Mouse (Mus musculus) layer of hippocampus, adult 18-20 months (tissue): ENCODE measurements around the gene Rnf41. TPM values are rescaled to one million over a fixed set of nuclear protein-coding genes. Genes with fewer than 3 reads are reported as not detected.

Source experiments
- DNase-seq, 2 experiments: peaks; one replicate each; pipeline ENCODE4 v3.0.0; 2022; ENCODE audit warnings: low spot score in 2 of 2
- total RNA-seq, 2 experiments: library from RNA; stranded (reverse); gene quantifications; 2 replicates each; pipeline ENCODE4 v1.2.3; 2021

The Rnf41 gene
- total RNA-seq, 2 experiments from 2014 or later: 74.0 to 76.8 TPM

- no peak for DNase-seq
Observed at GRCm38 (mm10) chr10:128382482-128382881, 29.0 kb upstream of the Rnf41 start.

GRCm38 (mm10) chr10:128385902-128386301 lies 25.6 kb upstream of the Rnf41 start:
- DNase-seq: no peak

GRCm38 (mm10) chr10:128388941-128389340 lies 22.5 kb upstream of the Rnf41 start:
- no peak for DNase-seq

- no peak for DNase-seq
Observed at GRCm38 (mm10) chr10:128389570-128389969, 21.9 kb upstream of the Rnf41 start.

GRCm38 (mm10) chr10:128390366-128390765 lies 21.1 kb upstream of the Rnf41 start:
- no peak for DNase-seq

GRCm38 (mm10) chr10:128391850-128392249 lies 19.6 kb upstream of the Rnf41 start:
- no peak for DNase-seq

DNA sequence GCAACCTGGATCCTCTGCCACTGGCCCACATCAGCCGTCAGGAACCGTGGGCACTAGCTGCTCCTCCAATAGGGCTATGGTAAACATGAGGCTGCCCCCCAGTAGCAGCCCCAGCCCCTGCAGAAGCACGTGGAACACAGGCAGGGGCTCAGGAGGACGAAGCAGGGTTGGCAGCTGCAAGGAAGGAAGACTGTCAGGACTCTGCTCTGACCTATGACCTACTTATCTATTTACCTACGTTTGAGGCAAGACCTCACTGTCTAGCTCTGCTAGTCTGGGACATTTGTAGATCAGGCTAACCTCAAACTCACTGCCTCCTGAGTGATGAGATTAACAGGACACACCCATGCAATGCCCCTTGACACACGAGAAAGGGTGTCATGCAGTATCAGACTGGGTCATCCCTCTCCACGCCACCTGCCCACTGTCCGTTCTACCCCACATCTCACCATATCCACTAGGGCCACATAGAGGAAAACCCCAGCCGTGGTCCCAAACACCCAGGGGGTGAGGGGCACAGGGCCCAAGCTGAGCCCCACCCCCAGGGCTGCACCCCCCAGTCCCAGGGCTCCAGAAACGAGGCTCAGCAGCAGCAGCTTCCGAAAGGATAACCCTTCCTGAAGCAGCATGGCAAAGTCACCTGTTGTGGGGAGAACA lies 15.3 kb upstream of the Rnf41 start:
- no peak for DNase-seq

GRCm38 (mm10) chr10:128396716-128397264 lies 14.7 kb upstream of the Rnf41 start:
- DNase-seq: no peak

DNA sequence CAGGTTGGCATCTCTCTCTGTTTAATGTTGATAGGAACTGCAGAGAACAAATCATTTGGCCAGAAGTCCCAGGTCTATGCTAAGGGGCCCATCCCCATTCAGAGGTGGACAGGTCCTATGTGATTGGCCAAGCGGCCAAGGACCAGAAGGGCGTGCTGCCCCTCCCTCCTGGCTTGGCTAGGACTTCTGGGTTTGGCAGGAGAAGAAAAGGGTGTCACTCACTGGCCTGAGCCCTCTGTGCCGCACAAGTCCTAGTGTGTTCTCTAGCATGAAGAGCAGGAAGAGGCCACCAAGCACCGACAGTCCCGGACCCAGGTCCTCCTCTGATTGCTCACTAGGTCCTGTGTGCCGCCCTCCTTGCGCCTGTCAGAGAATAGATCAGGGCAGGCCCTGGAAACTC lies 14.0 kb upstream of the Rnf41 start:
- DNase-seq: no peak

DNA sequence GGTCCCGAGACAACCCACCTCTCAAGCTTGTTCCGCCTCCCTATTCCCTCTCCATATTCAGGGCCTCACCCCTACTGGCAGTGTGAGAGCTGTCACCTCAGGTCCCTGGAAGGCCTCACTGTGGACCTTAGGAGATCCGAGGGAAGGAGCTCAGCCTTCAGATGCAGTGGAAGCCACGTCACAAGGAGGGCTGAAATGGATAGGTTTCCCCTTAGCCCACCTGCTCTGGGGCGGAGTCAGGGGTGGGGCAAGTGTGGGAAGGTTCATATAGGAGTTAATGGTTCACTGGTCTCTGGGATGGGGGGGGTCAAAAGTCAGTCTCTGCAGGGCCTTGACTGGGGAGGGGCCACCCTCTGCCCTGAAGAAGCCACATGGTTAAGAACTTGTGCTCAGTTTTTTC lies 11.1 kb upstream of the Rnf41 start:
- DNase-seq: no peak

DNA sequence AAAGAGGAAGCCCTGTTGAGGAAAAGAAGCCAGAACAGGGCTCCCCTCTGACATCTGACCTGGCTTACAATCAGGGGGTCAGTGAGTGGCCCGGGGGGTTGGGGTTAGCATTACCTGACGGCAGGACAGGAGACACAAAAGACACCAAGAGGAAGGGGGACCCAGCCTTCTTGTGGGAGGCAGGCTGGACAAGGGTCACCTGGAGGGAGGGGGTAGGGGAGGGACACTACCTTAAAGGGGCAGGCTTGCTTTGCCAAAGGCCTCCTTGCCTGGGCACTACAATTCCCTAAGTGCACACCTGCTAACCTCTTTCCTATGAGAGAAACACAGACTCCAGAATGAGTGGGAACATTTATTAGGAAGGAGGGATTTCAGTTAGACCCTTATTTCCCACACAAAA lies 10.4 kb upstream of the Rnf41 start, which contains the start of gene Slc39a5:
Slc39a5 (minus strand) TSS at position 174 of the 400 bp plus-strand sequence.
- no peak for DNase-seq

- no peak for DNase-seq
Observed at GRCm38 (mm10) chr10:128401638-128402037, 9.8 kb upstream of the Rnf41 start.

DNA sequence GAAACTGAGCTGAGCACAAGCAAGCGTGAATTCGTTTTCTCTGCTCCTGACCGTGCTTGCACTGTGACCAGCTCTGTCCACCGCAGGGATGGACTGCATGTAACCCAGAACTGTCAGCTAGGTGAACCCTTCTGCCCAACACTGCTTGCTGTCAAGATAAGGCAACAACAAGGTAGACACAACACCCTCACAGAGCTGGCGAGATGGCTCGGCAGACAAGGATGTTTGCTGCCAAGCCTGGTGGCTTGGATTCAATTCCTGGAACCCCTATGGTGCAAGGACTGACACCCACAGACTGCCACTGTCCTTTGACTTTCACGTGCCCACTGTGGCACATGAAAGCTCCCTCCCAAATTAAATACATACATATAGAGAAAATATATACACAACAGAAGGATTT lies 7.5 kb upstream of the Rnf41 start:
- DNase-seq: no peak

DNA sequence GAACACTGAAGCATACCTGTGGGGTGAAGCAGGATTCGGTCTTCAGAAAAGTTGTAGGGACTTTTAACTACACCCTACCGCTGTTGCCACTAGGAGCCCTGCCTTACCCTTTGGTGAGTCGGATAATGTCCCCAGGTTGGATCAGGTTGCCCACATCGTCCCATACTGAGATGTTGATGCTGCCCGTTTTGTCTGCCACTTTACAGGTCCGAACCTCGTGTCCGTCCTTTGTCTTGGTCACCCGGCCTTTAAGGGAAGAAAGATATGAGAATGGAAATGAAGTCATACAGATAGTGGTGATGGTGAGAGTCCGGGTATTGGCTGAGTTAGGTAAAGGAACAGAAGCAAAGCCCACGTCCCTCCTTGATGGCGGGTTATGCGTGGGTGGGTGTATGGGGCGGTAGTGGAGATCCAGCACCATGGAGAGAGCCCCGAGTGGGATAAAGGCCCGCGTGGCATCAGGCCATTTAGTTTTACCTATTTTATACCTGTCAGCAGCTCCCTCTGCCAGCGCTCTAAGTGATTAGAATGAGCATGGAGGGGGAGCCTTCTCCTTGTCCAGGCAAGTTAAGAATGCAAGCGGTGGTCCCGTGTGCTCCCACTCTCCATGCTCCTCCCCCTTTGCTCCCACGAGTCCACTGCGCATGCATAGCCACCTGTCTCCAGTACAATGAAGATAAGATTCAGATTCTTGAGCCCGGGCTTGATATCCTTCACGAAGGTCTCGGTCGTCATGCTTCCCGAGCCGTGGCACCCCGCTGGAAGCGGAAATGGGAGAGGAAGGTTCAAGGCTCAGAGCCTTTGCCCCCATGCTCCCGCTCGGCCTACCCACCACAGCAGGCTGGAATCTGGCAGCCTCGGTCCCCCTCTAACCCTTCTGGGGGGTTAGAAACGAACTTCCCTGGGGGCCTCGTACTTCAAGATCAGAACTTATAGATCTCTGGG lies 2.6 kb upstream of the Rnf41 start:
- peak; percentile 51 to 59 for DNase-seq

GRCm38 (mm10) chr10:128409692-128410559 lies 1.5 kb upstream of the Rnf41 start:
- DNase-seq: peak; percentile 97 to 99

GRCm38 (mm10) chr10:128410560-128410845 lies 954 bp upstream of the Rnf41 start:
- no peak for DNase-seq

DNA sequence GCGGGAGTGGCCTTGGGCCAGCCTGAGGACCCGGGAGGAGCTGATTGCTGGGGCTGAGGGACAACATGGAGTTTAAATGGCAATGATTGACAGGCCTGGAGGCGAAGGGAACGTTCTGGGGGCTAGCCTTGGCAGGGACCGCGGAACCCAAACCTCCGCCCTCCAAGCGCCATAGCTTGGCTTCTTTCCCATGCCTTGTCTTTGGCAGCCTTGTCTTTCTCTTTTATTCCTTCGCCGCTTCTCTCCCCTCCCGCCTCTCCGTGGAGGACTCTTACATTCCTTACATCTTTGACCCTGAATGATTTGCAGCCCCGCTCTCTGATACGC lies 561 bp downstream of the Rnf41 start:
- DNase-seq: peak in 1 of 2 experiments; percentile 32

- no peak for DNase-seq
Observed at GRCm38 (mm10) chr10:128412558-128412957, 1.1 kb downstream of the Rnf41 start.

GRCm38 (mm10) chr10:128413076-128413475 lies 1.6 kb downstream of the Rnf41 start:
- no peak for DNase-seq

DNA sequence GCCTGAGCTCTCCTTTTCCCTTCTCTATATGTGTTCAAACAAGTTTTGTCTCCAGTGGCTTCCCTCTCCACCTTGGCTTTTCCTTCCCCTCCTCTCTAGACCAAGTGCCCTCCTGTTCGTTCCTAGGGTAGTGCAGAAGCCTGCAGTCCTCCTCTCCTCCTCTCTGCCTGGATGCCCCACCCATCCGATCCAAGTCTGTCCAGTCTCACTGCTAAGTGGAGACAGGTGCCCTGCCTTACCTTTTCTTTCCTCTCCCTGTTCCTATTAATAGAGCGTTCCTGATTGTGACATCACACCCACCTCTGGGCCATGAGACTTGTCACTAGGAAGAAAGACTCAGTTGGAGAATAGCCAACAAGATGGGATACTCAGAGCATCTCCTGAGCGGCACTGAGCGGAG lies 3.4 kb downstream of the Rnf41 start:
- no peak for DNase-seq

GRCm38 (mm10) chr10:128422426-128422825 lies 11.0 kb downstream of the Rnf41 start:
- DNase-seq: no peak
